Mouse (Mus musculus) lung, adult 2 months (tissue): ENCODE measurements around the gene Olfr557.

Source experiments
- CTCF ChIP-seq: fragments of 200-500 bp; IDR thresholded peaks from 2 replicates; pipeline ENCODE4 v1.5.1; 2011; ENCODE audit warnings: mild to moderate bottlenecking, low read length, control low read depth; ENCODE audit not compliant: insufficient read depth
- POLR2A ChIP-seq: fragments of 200-500 bp; IDR thresholded peaks from 2 replicates; pipeline ENCODE4 v1.6.1; 2011; ENCODE audit warnings: low read depth, mild to moderate bottlenecking, control low read depth, low read length, borderline replicate concordance; ENCODE audit errors: extremely low read depth

DNA sequence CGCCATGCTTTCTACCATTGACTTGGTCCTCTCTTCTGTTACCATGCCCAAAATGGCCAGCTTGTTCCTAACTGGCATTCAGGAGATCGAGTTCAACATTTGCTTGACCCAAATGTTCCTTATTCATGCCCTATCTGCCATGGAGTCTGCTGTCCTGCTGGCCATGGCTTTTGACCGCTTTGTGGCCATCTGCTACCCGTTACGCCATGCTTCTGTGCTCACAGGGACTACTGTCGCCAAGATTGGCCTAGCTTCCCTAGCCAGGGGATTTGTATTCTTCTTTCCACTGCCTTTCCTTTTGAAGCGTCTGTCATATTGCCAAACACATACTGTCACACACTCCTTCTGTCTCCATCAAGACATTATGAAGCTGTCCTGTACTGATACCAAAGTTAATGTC lies 2.8 kb downstream of the Olfr557 start:
- no peak for TF ChIP-seq POLR2A
- TF ChIP-seq CTCF = no peak
